Mouse (Mus musculus) B cell, adult 2 months (primary cell): ENCODE measurements around the gene Dpp7.

Source experiments
- DNase-seq, 2 experiments: peaks; one replicate each; pipeline ENCODE4 v3.0.0; 2022

Gene Dpp7

GRCm38 (mm10) chr2:25310180-25310579 is 46.0 kb downstream of the Dpp7 start:
- DNase-seq, result no peak

GRCm38 (mm10) chr2:25305587-25306359 is 50.4 kb downstream of the Dpp7 start:
- no peak for DNase-seq

GRCm38 (mm10) chr2:25304657-25305541 is 51.3 kb downstream of the Dpp7 start:
- peak; percentile 60 to 65 for DNase-seq

- DNase-seq, result no peak
Measured at GRCm38 (mm10) chr2:25303931-25304656, 52.1 kb downstream of the Dpp7 start.

GRCm38 (mm10) chr2:25303452-25303851 is 52.7 kb downstream of the Dpp7 start:
- DNase-seq, result no peak
